Mouse (Mus musculus) right cerebral cortex, postnatal 10 days (tissue): Measurements from ENCODE around the gene Cyp2f2.
A peak's percentile ranks its signal among the peaks of the same experiment; 100 is the strongest.

Experiments
- DNase-seq, 2 experiments: peaks; one replicate each; pipeline ENCODE4 v3.0.0; 2021; ENCODE audit warnings: low spot score in 2 of 2

Cyp2f2 gene

DNA sequence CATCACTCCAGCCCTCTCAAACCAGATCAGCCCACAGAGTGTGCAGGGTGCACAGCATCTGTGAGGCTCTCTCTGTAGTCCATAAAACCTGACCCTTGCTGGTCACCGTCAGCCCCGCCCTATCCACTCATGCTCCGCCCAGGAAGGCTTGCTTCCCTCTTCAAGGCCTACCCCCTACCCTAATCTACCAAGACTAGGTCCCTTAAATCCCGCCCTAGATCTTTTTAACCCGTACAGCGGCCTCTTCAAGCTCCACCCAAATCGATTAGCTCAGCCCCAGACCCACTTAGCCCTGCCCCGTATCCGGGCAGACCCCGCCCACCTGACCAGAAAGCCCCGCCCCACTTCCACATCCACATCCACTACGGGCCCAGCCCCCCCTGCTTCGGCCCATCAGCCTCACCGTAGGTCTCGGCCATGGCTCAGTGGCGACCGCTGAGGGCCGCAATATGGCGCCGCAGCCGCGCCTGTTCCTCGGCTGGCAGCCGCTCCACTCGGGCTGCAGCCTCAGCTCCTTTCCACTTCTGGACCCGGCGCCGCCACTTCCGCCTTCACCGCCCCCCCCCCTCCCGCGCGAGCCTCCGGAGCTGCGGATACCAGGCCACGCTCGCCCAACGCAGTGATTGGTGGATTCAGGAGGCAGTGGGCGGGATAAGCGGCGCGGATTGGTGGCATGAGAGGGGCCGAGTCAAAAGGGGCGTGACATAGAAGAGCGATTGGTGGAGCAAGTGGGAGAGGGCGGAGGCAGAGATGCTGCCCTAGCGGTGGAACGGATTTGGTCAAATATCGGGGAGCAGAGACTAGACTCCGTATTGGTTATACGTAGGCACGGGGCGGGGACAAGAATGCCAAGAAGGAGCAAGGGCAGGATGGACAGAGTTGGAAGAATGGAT, 58.9 kb downstream of the Cyp2f2 start, which contains the start of gene Rab4b:
Rab4b (minus strand) TSS at position 573 of the 893 bp plus-strand sequence.
- DNase-seq: peak; percentile 100

DNA sequence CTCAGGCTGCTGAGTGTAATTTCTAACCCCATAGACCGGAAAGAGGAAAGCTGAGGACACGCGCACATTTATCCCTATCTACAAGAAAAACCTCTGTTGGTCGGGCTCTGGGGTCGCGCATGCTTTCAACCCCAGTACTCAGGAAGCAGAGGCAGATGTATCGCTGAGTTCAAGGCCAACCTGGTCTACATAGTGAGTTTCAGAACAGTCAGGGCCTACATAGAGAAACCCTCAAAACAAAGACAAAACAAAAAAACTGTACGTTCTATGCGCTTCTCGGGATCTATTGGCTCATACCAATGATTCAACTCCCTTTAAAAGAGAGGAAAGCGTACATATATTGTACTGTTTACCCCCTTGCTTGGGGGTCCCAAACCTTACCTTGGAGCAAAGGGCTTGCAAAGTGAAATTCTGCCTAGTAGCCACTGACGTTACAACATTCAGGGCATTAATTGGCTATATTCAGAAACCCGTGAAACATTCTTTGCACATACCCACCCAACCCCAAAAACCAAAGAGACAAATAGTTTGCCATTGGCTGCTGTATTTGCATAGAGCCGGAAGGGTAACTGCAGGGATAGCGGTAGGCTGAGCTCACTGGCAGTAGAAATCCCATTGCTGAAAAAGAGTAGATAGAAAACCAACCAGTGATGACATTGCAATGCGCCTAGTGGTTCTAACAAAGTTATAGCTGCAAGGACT, 59.7 kb downstream of the Cyp2f2 start:
- peak in 1 of 2 experiments; percentile 60 for DNase-seq

DNA sequence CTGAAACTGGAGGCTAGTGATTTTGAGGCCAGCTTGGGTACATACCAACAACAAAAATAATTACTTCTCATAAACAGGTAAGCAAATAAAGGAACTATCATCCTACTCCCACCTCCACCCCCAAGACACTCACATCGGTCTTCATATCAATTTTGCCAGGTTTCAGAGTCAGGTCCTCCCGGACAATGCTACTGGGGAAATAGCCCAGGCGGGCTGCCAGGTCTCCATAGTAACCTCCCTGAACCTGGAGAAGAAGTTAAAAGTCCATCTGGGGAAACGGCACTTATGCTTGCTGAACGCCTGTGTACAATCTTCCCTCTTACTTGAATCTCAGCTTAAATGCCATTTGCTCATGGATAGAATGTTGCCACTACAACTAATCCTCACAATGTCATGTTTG, 60.3 kb downstream of the Cyp2f2 start:
- DNase-seq: peak in 1 of 2 experiments; percentile 43

DNA sequence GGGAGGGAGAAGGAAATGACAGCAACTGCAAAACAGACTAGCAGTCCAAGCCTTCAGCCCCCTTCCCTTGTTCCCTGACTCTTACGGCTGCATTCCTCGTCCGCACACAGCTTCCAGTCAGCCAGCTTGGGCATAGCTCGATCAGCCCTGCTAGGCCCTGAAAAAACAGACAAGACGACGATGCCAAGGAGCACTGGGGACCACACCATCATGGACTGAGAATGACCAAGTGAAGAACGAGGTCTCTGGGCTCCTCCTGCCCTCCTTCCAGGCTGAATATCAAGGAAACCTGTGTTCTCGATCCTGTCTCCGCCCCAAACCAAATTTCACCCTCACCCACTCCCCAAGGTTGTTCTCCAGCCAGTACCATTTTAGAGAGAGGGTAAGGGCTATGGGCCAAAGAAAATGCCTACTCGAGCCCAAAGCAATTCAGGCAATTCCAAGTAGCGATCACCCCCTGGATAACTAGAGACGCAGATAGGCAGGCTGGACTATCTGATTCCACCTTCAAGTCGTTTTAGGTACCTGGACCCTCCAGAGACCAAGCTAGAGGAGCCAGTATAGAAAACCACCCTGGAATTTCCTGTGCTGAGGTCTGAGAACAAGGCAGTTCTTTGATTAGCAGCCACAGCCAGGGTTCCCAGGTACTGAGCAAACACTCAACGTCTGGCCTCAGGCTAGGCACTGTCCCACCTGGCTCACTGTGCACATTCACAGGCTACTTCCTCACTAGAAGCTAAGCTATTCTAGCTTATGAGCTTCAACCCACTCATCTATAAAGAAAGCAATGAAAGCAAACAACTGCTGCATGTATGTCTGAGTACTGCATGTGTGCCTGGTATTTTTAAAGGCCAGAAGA, 61.4 kb downstream of the Cyp2f2 start, which contains the start of the genes Gm21983 and Mia:
Gm21983 (minus strand) TSS at position 250 of the 859 bp plus-strand sequence.
Mia (minus strand) TSS at position 321 of the 859 bp plus-strand sequence.
- DNase-seq: no peak

DNA sequence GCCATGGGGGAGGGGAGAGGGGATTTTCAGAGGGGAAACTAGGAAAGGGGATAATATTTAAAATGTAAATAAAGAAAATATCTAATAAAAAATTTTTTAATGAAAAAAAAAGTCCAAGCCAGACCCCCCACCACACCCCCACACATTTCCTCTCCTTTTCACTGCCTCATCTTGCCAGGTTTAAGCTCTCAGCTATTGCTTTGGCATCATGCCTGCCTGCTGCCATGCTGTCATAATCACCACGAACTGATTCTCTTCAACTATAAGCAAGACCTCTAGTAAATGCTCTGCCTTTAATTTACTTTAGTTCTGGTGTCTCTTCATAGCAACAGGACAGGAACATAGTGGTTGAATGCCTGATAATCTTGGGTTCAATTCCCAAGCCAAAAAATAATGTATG, 62.8 kb downstream of the Cyp2f2 start:
- DNase-seq: peak in 1 of 2 experiments; percentile 29
